Mouse (Mus musculus) thymus, adult 2 months (tissue): ENCODE results near the gene Cps1.

Experiments used
- CTCF ChIP-seq: fragments of 200-500 bp; IDR thresholded peaks from 2 replicates; pipeline ENCODE4 v1.5.1; 2012; ENCODE audit warnings: mild to moderate bottlenecking, control low read depth, low read length, moderate library complexity, borderline replicate concordance; ENCODE audit not compliant: control insufficient read depth, poor library complexity, insufficient read depth; ENCODE audit errors: extremely low read depth
- POLR2A ChIP-seq: fragments of 200-500 bp; IDR thresholded peaks from 2 replicates; pipeline ENCODE4 v1.6.1; 2012; ENCODE audit warnings: mild to moderate bottlenecking, low read length, control low read depth, moderate library complexity; ENCODE audit not compliant: control insufficient read depth, poor library complexity, insufficient read depth; ENCODE audit errors: extremely low read depth

DNA sequence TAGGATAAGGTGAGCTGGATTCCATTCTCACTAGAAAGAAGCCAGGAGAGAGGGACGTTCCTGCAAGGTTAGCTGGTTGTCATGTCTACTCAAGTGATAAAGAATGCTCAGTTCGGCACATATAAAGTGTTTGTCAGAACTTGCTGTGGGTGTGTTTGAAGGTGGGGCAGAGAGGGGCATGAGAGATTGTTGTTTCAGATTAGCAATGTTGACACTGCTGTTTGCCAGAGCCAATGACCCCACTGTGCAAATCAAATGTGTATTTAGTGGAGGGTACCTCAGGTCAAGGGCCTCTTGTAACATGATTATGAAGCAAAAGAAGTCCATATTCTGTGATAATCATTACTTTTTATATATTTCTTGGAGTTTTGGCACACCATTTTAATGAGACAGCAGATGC is 45.1 kb upstream of the Cps1 start:
- TF ChIP-seq CTCF (no peak), POLR2A (no peak)
